Mouse (Mus musculus) kidney, adult 2 months (tissue): ENCODE measurements at regions not wholly inside any gene's neighbourhood (a gene's known extent, or its start where the extent isn't known, plus 50 kb on each side); places are given as distances from the start of the nearest gene placed in this dataset.

ENCODE experiments used
- DNase-seq: peaks from one replicate; pipeline ENCODE4 v3.0.0; 2021
- H3K27ac ChIP-seq: fragments of 200-500 bp; 2 replicates; pipeline ENCODE4 v1.5.1; 2012; ENCODE audit warnings: low read depth, low read length, control low read depth, inconsistent platforms; ENCODE audit not compliant: insufficient read depth
- H3K27me3 ChIP-seq: fragments of 200-500 bp; replicated peaks from 2 replicates; pipeline ENCODE4 v1.6.1; 2012; ENCODE audit warnings: mild to moderate bottlenecking, moderate library complexity, low read length, inconsistent platforms; ENCODE audit not compliant: control insufficient read depth, insufficient read depth
- H3K36me3 ChIP-seq: fragments of 200-500 bp; 2 replicates; pipeline ENCODE4 v1.6.1; 2012; ENCODE audit warnings: mild to moderate bottlenecking, moderate library complexity, low read length, inconsistent platforms; ENCODE audit not compliant: control insufficient read depth, insufficient read depth
- H3K4me1 ChIP-seq: fragments of 200-500 bp; 2 replicates; pipeline ENCODE4 v1.6.1; 2011; ENCODE audit warnings: low read length; ENCODE audit not compliant: control insufficient read depth, insufficient read depth
- H3K4me3 ChIP-seq: fragments of 200-500 bp; 2 replicates; pipeline ENCODE4 v1.5.1; 2011; ENCODE audit warnings: mild to moderate bottlenecking, low read depth, low read length, control low read depth; ENCODE audit not compliant: insufficient read depth
- CTCF ChIP-seq: fragments of 200-500 bp; conservative IDR thresholded peaks from 2 replicates; pipeline ENCODE4 v1.5.1; 2011; ENCODE audit warnings: low read depth, mild to moderate bottlenecking, control low read depth, low read length, moderate library complexity, mixed read lengths; ENCODE audit not compliant: insufficient read depth, insufficient read length
- POLR2A ChIP-seq: fragments of 200-500 bp; IDR thresholded peaks from one replicate; pipeline ENCODE4 v1.6.1; 2011; ENCODE audit warnings: low read depth, low read length, control low read depth
- WGBS: fragments of 180-500 bp; shearing (Covaris S2); methylation state at CpG from one replicate; pipeline ENCODE4 v1.1.7; 2018; 5-methylcytosine and 5-hydroxymethylcytosine counted together

- Histone ChIP-seq H3K4me3 (no peak overlapping the region), H3K27me3 (no peaks in the 10 kb centered on the region), H3K27ac (no peak overlapping the region), H3K36me3 (no peaks in the 10 kb centered on the region), H3K4me1 (no peaks in the 10 kb centered on the region)
- no peak for DNase-seq
- 61% methylated on average over 4 of the region's 4 CpGs for WGBS
- TF ChIP-seq POLR2A (no peak), CTCF (no peak)
Measured at GRCm38 (mm10) chr3:117995401-117995800, 126.7 kb upstream of the Snx7 start.

- Histone ChIP-seq H3K27me3 (no peaks in the 10 kb centered on the region), H3K4me3 (no peak overlapping the region), H3K27ac (no peak overlapping the region), H3K4me1 (no peaks in the 10 kb centered on the region), H3K36me3 (no peaks in the 10 kb centered on the region)
- no peak for DNase-seq
- WGBS: 73% methylated on average over 3 of the region's 3 CpGs
- TF ChIP-seq CTCF: no peak
- TF ChIP-seq POLR2A: no peak
Measured at GRCm38 (mm10) chr3:117994110-117994509, 125.4 kb upstream of the Snx7 start.

- H3K27ac ChIP-seq: no peak overlapping the region
- H3K27me3 ChIP-seq: no peaks in the 10 kb centered on the region
- TF ChIP-seq CTCF: no peak
- TF ChIP-seq POLR2A: no peak
- no peaks in the 10 kb centered on the region for H3K36me3 ChIP-seq
- no peaks in the 10 kb centered on the region for H3K4me1 ChIP-seq
- no peak overlapping the region for H3K4me3 ChIP-seq
- no peak for DNase-seq
- 82% methylated on average over 2 of the region's 2 CpGs for whole genome bisulfite sequencing
Measured at GRCm38 (mm10) chr3:117990561-117990960, 121.8 kb upstream of the Snx7 start.

GRCm38 (mm10) chr3:117988443-117988842, 119.7 kb upstream of the Snx7 start:
- H3K4me1 ChIP-seq: no peaks in the 10 kb centered on the region
- DNase-seq: no peak
- no peaks in the 10 kb centered on the region for H3K36me3 ChIP-seq
- H3K27me3 ChIP-seq: no peaks in the 10 kb centered on the region
- TF ChIP-seq POLR2A (no peak), CTCF (no peak)
- H3K27ac ChIP-seq: no peak overlapping the region
- H3K4me3 ChIP-seq: no peak overlapping the region
- 72% methylated on average over 5 of the region's 5 CpGs for WGBS

- H3K27me3 ChIP-seq: no peaks in the 10 kb centered on the region
- no peak overlapping the region for H3K27ac ChIP-seq
- DNase-seq: no peak
- no peaks in the 10 kb centered on the region for H3K36me3 ChIP-seq
- H3K4me3 ChIP-seq: no peak overlapping the region
- H3K4me1 ChIP-seq: no peaks in the 10 kb centered on the region
- TF ChIP-seq POLR2A (no peak), CTCF (no peak)
- 67% methylated on average over 1 of the region's 1 CpGs for WGBS
Measured at GRCm38 (mm10) chr3:117975638-117976037, 106.9 kb upstream of the Snx7 start.

- H3K27ac ChIP-seq: no peak overlapping the region
- DNase-seq: no peak
- H3K4me1 ChIP-seq: no peaks in the 10 kb centered on the region
- TF ChIP-seq POLR2A: no peak
- TF ChIP-seq CTCF: no peak
- no peaks in the 10 kb centered on the region for H3K27me3 ChIP-seq
- H3K4me3 ChIP-seq: no peak overlapping the region
- H3K36me3 ChIP-seq: no peaks in the 10 kb centered on the region
- WGBS: 80% methylated on average over 5 of the region's 5 CpGs
Measured at GRCm38 (mm10) chr3:117968805-117969204, 100.1 kb upstream of the Snx7 start.

GRCm38 (mm10) chr3:117938426-117938825, 69.7 kb upstream of the Snx7 start:
- DNase-seq: no peak
- Histone ChIP-seq H3K36me3 (no peaks in the 10 kb centered on the region), H3K4me3 (no peak overlapping the region), H3K27ac (no peak overlapping the region), H3K27me3 (no peaks in the 10 kb centered on the region), H3K4me1 (no peaks in the 10 kb centered on the region)
- TF ChIP-seq CTCF (no peak), POLR2A (no peak)

GRCm38 (mm10) chr3:117927527-117927926, 58.8 kb upstream of the Snx7 start:
- no peaks in the 10 kb centered on the region for H3K4me1 ChIP-seq
- no peak overlapping the region for H3K27ac ChIP-seq
- no peaks in the 10 kb centered on the region for H3K27me3 ChIP-seq
- no peak overlapping the region for H3K4me3 ChIP-seq
- DNase-seq: no peak
- TF ChIP-seq CTCF: no peak
- 98% methylated on average over 1 of the region's 1 CpGs for WGBS
- H3K36me3 ChIP-seq: no peaks in the 10 kb centered on the region
